Mouse (Mus musculus): ENCODE results near the gene Ppp2r5b. TPM values are rescaled to one million over a fixed set of nuclear protein-coding genes. Genes with fewer than 3 reads are reported as not detected.

The Ppp2r5b gene
- polyA plus RNA-seq, 1 experiment from 2014 or later, result 61.2 TPM

MicroRNAs encoded within 50 kb of the gene (microRNA counts, 519-probe panel; counts per million panel counts)
- microRNA mmu-miR-192, result 1,329 counts per million, percentile 58 among the panel's probes with 10 or more counts

Small RNAs within 50 kb of the gene (microRNA-seq; reads per million reads assigned to microRNA genes)
- 74.7 reads per million, percentile 46 among the genes with 10 or more reads in this experiment for gene Mir192
- 60.9 reads per million, percentile 42 among the genes with 10 or more reads in this experiment for gene Mir194-2

Other genes with a start within 250 kb of the Ppp2r5b start
- gene Slc22a20, start 249.7 kb downstream of the Ppp2r5b start, polyA plus RNA-seq (2014; fragmentation: Nextera tagmentation; extraction: Ambion mirVana), result not detected in 2 replicates
- 3.4 and 4.4 TPM in 2 replicates for gene Capn1, start 220.0 kb downstream of the Ppp2r5b start, polyA plus RNA-seq (2014; fragmentation: Nextera tagmentation; extraction: Ambion mirVana)
- 34.4 and 36.7 TPM in 2 replicates for gene Syvn1, start 189.3 kb downstream of the Ppp2r5b start, polyA plus RNA-seq (2014; fragmentation: Nextera tagmentation; extraction: Ambion mirVana)
- 81.9 and 84.8 TPM in 2 replicates for gene Mrpl49, start 178.1 kb downstream of the Ppp2r5b start, polyA plus RNA-seq (2014; fragmentation: Nextera tagmentation; extraction: Ambion mirVana)
- gene Fau, start 178.0 kb downstream of the Ppp2r5b start, polyA plus RNA-seq (2014; fragmentation: Nextera tagmentation; extraction: Ambion mirVana), result 789 and 790 TPM in 2 replicates
- gene Znhit2, start 174.7 kb downstream of the Ppp2r5b start, polyA plus RNA-seq (2014; fragmentation: Nextera tagmentation; extraction: Ambion mirVana), result 36.7 and 40.0 TPM in 2 replicates
- gene Tm7sf2, start 167.5 kb downstream of the Ppp2r5b start, polyA plus RNA-seq (2014; fragmentation: Nextera tagmentation; extraction: Ambion mirVana), result 39.6 and 42.9 TPM in 2 replicates
- 59.1 and 61.2 TPM in 2 replicates for gene Vps51, start 158.6 kb downstream of the Ppp2r5b start, polyA plus RNA-seq (2014; fragmentation: Nextera tagmentation; extraction: Ambion mirVana)
- not detected in 2 replicates for gene Tmem262, start 155.8 kb downstream of the Ppp2r5b start, polyA plus RNA-seq (2014; fragmentation: Nextera tagmentation; extraction: Ambion mirVana)
- 0.88 and 1.3 TPM in 2 replicates for gene Gm28374, start 153.6 kb downstream of the Ppp2r5b start, polyA plus RNA-seq (2014; fragmentation: Nextera tagmentation; extraction: Ambion mirVana)
- 74.3 and 76.8 TPM in 2 replicates for gene Zfpl1, start 150.9 kb downstream of the Ppp2r5b start, polyA plus RNA-seq (2014; fragmentation: Nextera tagmentation; extraction: Ambion mirVana)
- 46.0 and 48.4 TPM in 2 replicates for gene Cdca5, start 150.9 kb downstream of the Ppp2r5b start, polyA plus RNA-seq (2014; fragmentation: Nextera tagmentation; extraction: Ambion mirVana)
- not detected in 2 replicates for gene AC131692.1, start 141.5 kb downstream of the Ppp2r5b start, polyA plus RNA-seq (2014; fragmentation: Nextera tagmentation; extraction: Ambion mirVana)
- gene Naaladl1, start 130.1 kb downstream of the Ppp2r5b start, polyA plus RNA-seq (2014; fragmentation: Nextera tagmentation; extraction: Ambion mirVana), result 0.53 and 0.77 TPM in 2 replicates
- gene Sac3d1, start 117.2 kb downstream of the Ppp2r5b start, polyA plus RNA-seq (2014; fragmentation: Nextera tagmentation; extraction: Ambion mirVana), result 62.6 and 66.1 TPM in 2 replicates
- gene Snx15, start 107.6 kb downstream of the Ppp2r5b start, polyA plus RNA-seq (2014; fragmentation: Nextera tagmentation; extraction: Ambion mirVana), result 34.5 and 36.9 TPM in 2 replicates
- gene Batf2, start 94.9 kb downstream of the Ppp2r5b start, polyA plus RNA-seq (2014; fragmentation: Nextera tagmentation; extraction: Ambion mirVana), result not detected in 2 replicates
- 82.6 and 95.1 TPM in 2 replicates for gene Arl2, start 94.3 kb downstream of the Ppp2r5b start, polyA plus RNA-seq (2014; fragmentation: Nextera tagmentation; extraction: Ambion mirVana)
- not detected in 2 replicates for gene Majin, start 51.5 kb downstream of the Ppp2r5b start, polyA plus RNA-seq (2014; fragmentation: Nextera tagmentation; extraction: Ambion mirVana)
- 0.44 and 0.87 TPM in 2 replicates for gene Gpha2, start 9.5 kb downstream of the Ppp2r5b start, polyA plus RNA-seq (2014; fragmentation: Nextera tagmentation; extraction: Ambion mirVana)
- 13.3 and 13.8 TPM in 2 replicates for gene Atg2a, start 5.8 kb upstream of the Ppp2r5b start, polyA plus RNA-seq (2014; fragmentation: Nextera tagmentation; extraction: Ambion mirVana)
- gene Ehd1, start 40.9 kb upstream of the Ppp2r5b start, polyA plus RNA-seq (2014; fragmentation: Nextera tagmentation; extraction: Ambion mirVana), result 71.9 and 82.2 TPM in 2 replicates
- gene Cdc42bpg, start 70.6 kb upstream of the Ppp2r5b start, polyA plus RNA-seq (2014; fragmentation: Nextera tagmentation; extraction: Ambion mirVana), result 0.42 and 0.58 TPM in 2 replicates
- gene Men1, start 99.1 kb upstream of the Ppp2r5b start, polyA plus RNA-seq (2014; fragmentation: Nextera tagmentation; extraction: Ambion mirVana), result 59.5 and 66.1 TPM in 2 replicates
- gene Map4k2, start 105.3 kb upstream of the Ppp2r5b start, polyA plus RNA-seq (2014; fragmentation: Nextera tagmentation; extraction: Ambion mirVana), result 10.0 and 13.6 TPM in 2 replicates
- gene Sf1, start 127.8 kb upstream of the Ppp2r5b start, polyA plus RNA-seq (2014; fragmentation: Nextera tagmentation; extraction: Ambion mirVana), result 214 and 224 TPM in 2 replicates
- gene Pygm, start 148.5 kb upstream of the Ppp2r5b start, polyA plus RNA-seq (2014; fragmentation: Nextera tagmentation; extraction: Ambion mirVana), result 4.4 and 6.0 TPM in 2 replicates
- 17.6 and 20.3 TPM in 2 replicates for gene Rasgrp2, start 163.5 kb upstream of the Ppp2r5b start, polyA plus RNA-seq (2014; fragmentation: Nextera tagmentation; extraction: Ambion mirVana)
- 13.4 and 14.5 TPM in 2 replicates for gene Nrxn2, start 182.9 kb upstream of the Ppp2r5b start, polyA plus RNA-seq (2014; fragmentation: Nextera tagmentation; extraction: Ambion mirVana)